Mouse (Mus musculus) heart, embryonic 12.5 days (tissue): Measurements from ENCODE around the gene Lrrfip2. TPM values are rescaled to one million over a fixed set of nuclear protein-coding genes. Genes with fewer than 3 reads are reported as not detected.

Source experiments
- polyA plus RNA-seq: library from polyadenylated mRNA; unstranded; fragments of >200 nt; fragmentation: Nextera tagmentation; extraction: Ambion mirVana; gene quantifications from 2 replicates; pipeline ENCODE4 v1.2.1, GENCODE M21; 2016

Lrrfip2 gene
- polyA plus RNA-seq, 1 experiment from 2014 or later = 65.8 TPM

Other genes with a start within 250 kb of the Lrrfip2 start
- gene Als2cl, start 237.7 kb upstream of the Lrrfip2 start, polyA plus RNA-seq = 1.3 and 1.4 TPM in 2 replicates
- gene Tmie, start 237.5 kb upstream of the Lrrfip2 start, polyA plus RNA-seq = 0.06 and 0.65 TPM in 2 replicates
- gene Fam240a, start 200.7 kb upstream of the Lrrfip2 start, polyA plus RNA-seq = not detected in 2 replicates
- not detected in 2 replicates for gene Tdgf1, start 171.4 kb upstream of the Lrrfip2 start, polyA plus RNA-seq
- gene Lrrc2, start 166.0 kb upstream of the Lrrfip2 start, polyA plus RNA-seq = 1.3 and 1.5 TPM in 2 replicates
- 0.09 TPM in 1 of 2 replicates, not detected in the other for gene Rtp3, start 127.0 kb upstream of the Lrrfip2 start, polyA plus RNA-seq
- gene Ltf, start 98.3 kb upstream of the Lrrfip2 start, polyA plus RNA-seq = 0.72 and 1.3 TPM in 2 replicates
- 3.9 and 4.4 TPM in 2 replicates for gene Ccrl2, start 60.1 kb upstream of the Lrrfip2 start, polyA plus RNA-seq
- 39.3 and 44.0 TPM in 2 replicates for gene Mlh1, start 154.2 kb downstream of the Lrrfip2 start, polyA plus RNA-seq
- 32.8 and 34.3 TPM in 2 replicates for gene Epm2aip1, start 154.3 kb downstream of the Lrrfip2 start, polyA plus RNA-seq
- 0.03 and 0.27 TPM in 2 replicates for gene Trank1, start 194.1 kb downstream of the Lrrfip2 start, polyA plus RNA-seq